Comparison of ENCODE assay signal across 9 mouse cellular contexts in the genomic region with DNA sequence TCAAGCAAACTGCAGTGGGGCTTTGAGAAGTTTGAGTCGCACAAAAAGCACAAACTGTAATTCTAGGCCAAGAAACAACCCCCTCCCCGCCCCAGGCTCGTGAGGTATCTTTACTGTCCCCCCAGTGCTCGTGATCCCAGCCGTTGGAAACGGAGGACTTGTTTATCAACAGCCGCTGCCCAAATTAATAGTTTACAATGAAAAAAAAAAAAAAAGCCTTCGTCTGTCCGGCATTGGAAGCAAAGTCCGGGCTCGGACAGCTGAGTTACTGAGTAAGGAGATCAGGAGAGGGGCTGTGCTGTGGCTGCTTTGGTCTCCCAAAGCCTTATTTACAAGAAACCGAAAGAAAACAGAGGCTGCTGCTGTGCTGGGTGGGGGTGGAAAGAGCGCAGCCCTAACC. TPM values are rescaled to one million over a fixed set of nuclear protein-coding genes. Genes with fewer than 3 reads are reported as not detected.
A peak's percentile ranks its signal among the peaks of the same experiment; 100 is the strongest.
DNase-seq lines count a peak whose midpoint lies in the region; ATAC-seq and TF ChIP-seq lines count a peak whose summit lies in the region.
"Had no signal": no experiment of that assay in that cellular context is flagged by ENCODE, and none has a peak within 500 bp of the region (broad histone marks: within the 10 kb centered on the region; RNA-seq: fewer than 3 reads in every experiment).

No protein-coding gene starts in this region.

- WGBS in forebrain, embryonic 13.5 days: 13% methylated on average over 13 of the region's 13 CpGs
- 11% methylated on average over 13 of the region's 13 CpGs for WGBS in liver, postnatal 0 days (ENCODE audit: insufficient replicate concordance)

- peaks cover 5% of the 10 kb centered on the region; the same call in 1 of the 2 replicates for H3K9me3 ChIP-seq in forebrain, embryonic 13.5 days (replicated peaks)
- no peaks in the 10 kb centered on the region for H3K9me3 ChIP-seq in liver, postnatal 0 days (ENCODE audit: low read length)

- H3K4me2 ChIP-seq in forebrain, embryonic 13.5 days: peak overlapping the region; percentile 36
- peak overlapping the region; percentile 56 for H3K4me2 ChIP-seq in liver, postnatal 0 days (ENCODE audit: low read depth, low read length)

- H3K27ac ChIP-seq in layer of hippocampus, adult 2 months: no peak overlapping the region
- no peak overlapping the region for H3K27ac ChIP-seq in forebrain, embryonic 13.5 days
- H3K27ac ChIP-seq in liver, postnatal 0 days (ENCODE audit: low read depth): no peak overlapping the region

- no peak for DNase-seq in layer of hippocampus, adult 2 months (ENCODE audit: low spot score in 2 of 2)
- DNase-seq in layer of hippocampus, adult 9-10 months (ENCODE audit: low spot score): no peak
- peak; percentile 70 to 72 for DNase-seq in kidney, adult 8-10 months
- no peak for DNase-seq in liver, postnatal 0 days
- DNase-seq in thymus, postnatal 4 days: no peak
- DNase-seq in right cerebral cortex, postnatal 14 days: no peak
- DNase-seq: lung, adult 18-20 months had no signal

- no peak for ATAC-seq in forebrain, embryonic 13.5 days
- no peak for ATAC-seq in liver, postnatal 0 days
- no peak for ATAC-seq in activated CD4-positive, CD25-positive, alpha-beta regulatory T cell, adult 4 months

- H3K4me1 ChIP-seq in forebrain, embryonic 13.5 days: peaks cover 18% of the 10 kb centered on the region
- no peaks in the 10 kb centered on the region; the same call in 1 of the 2 replicates for H3K4me1 ChIP-seq in liver, postnatal 0 days (ENCODE audit: insufficient read depth)

- H3K27me3 ChIP-seq in forebrain, embryonic 13.5 days: peaks cover 68% of the 10 kb centered on the region
- H3K27me3 ChIP-seq in liver, postnatal 0 days (ENCODE audit: insufficient read depth, low read length): peaks cover 39% of the 10 kb centered on the region

- no peak for TF ChIP-seq CTCF in layer of hippocampus, adult 2 months (conservative IDR thresholded peaks at IDR 0.05)
- TF ChIP-seq CTCF in liver, postnatal 0 days (IDR thresholded peaks at IDR 0.05; ENCODE audit: low read depth): no peak

- H3K9ac ChIP-seq in forebrain, embryonic 13.5 days: no peak overlapping the region
- peak overlapping the region; percentile 41 for H3K9ac ChIP-seq in liver, postnatal 0 days (replicated peaks)

- no peaks in the 10 kb centered on the region for H3K36me3 ChIP-seq in forebrain, embryonic 13.5 days (ENCODE audit: poor library complexity, severe bottlenecking)
- H3K36me3 ChIP-seq in liver, postnatal 0 days (replicated peaks; ENCODE audit: insufficient read depth, low read length): no peaks in the 10 kb centered on the region

- peak overlapping the region; percentile 24; the same call in 1 of the 2 replicates for H3K4me3 ChIP-seq in layer of hippocampus, adult 2 months
- H3K4me3 ChIP-seq in forebrain, embryonic 13.5 days: peak overlapping the region; percentile 2; the same call in 1 of the 2 replicates
- H3K4me3 ChIP-seq in liver, postnatal 0 days (ENCODE audit: low read depth, low read length): peak overlapping the region; percentile 31

- no peak for TF ChIP-seq EP300 in liver, postnatal 0 days (IDR thresholded peaks at IDR 0.05; ENCODE audit: low read depth)

RNA-seq across cellular contexts. Expression of a gene that starts 5.9 kb away (rescaled TPM):
- 1 to 10 TPM in 1 of 2 experiments, under 1 TPM in 1; 0.64 to 2.5 TPM for total RNA-seq in layer of hippocampus, adult 2 months (2021)
- 0.75 and 0.84 TPM in 2 replicates for polyA plus RNA-seq in forebrain, embryonic 13.5 days (2015; fragmentation: Nextera tagmentation; extraction: Ambion mirVana)
- 0.17 and 0.18 TPM in 2 replicates for polyA plus RNA-seq in liver, postnatal 0 days (2015; fragmentation: Nextera tagmentation; extraction: Ambion mirVana)
- not detected for polyA plus RNA-seq in activated CD4-positive, CD25-positive, alpha-beta regulatory T cell, adult 4 months (2017; shearing (Covaris generic))

Comparison
In these comparisons a context has a peak if more than half of its experiments do, and no peak if none do; other contexts are left out.
1. DNase-seq: peak in kidney, adult 8-10 months (2 of 2); none in layer of hippocampus, adult 2 months (0 of 2), layer of hippocampus, adult 9-10 months (single experiment), liver, postnatal 0 days (single experiment), thymus, postnatal 4 days (single experiment) and right cerebral cortex, postnatal 14 days (single experiment).
2. Peak in every context shown above with its lines, with median percentiles within 50 percentile points of each other: H3K4me3 ChIP-seq.